Mouse (Mus musculus) liver, adult 2 months (tissue): ENCODE measurements around the gene Srd5a2.

Experiments
- CTCF ChIP-seq: fragments of 200-500 bp; IDR thresholded peaks from 2 replicates; pipeline ENCODE4 v1.5.1; 2011; ENCODE audit warnings: low read depth, low read length, control low read depth
- POLR2A ChIP-seq: fragments of 200-500 bp; IDR thresholded peaks from 2 replicates; pipeline ENCODE4 v1.6.1; 2011; ENCODE audit warnings: low read length, control low read depth; ENCODE audit not compliant: insufficient read depth; ENCODE audit errors: extremely low read depth

GRCm38 (mm10) chr17:74043754-74044153 is 4.0 kb downstream of the Srd5a2 start:
- TF ChIP-seq CTCF (no peak), POLR2A (no peak)
